Mouse (Mus musculus) kidney, postnatal 0 days (tissue): ENCODE results near the gene Gse1. TPM values are rescaled to one million over a fixed set of nuclear protein-coding genes. Genes with fewer than 3 reads are reported as not detected.
A peak's percentile ranks its signal among the peaks of the same experiment; 100 is the strongest.

Experiments
- ATAC-seq: fragments of 200-750 bp; cut with Nextera tagmentation; replicated peaks from 2 replicates; pipeline ENCODE4 v1.8.0; 2017; ENCODE audit warnings: low read depth, moderate number of reproducible peaks, moderate TSS enrichment, moderate library complexity; ENCODE audit not compliant: low FRiP score
- DNase-seq: peaks from one replicate; pipeline ENCODE4 v3.0.0-alpha.2; 2016; ENCODE audit warnings: low spot score
- H3K27ac ChIP-seq: fragments of 300-500 bp; sonication (generic); 2 replicates; pipeline ENCODE4 v1.5.1; 2014; ENCODE audit warnings: mild to moderate bottlenecking
- H3K27me3 ChIP-seq: fragments of 300-500 bp; sonication (generic); 2 replicates; pipeline ENCODE4 v1.6.1; 2014; ENCODE audit warnings: low read length, mixed read lengths; ENCODE audit not compliant: insufficient read depth
- H3K36me3 ChIP-seq: fragments of 300-500 bp; sonication (generic); 2 replicates; pipeline ENCODE4 v1.6.1; 2014; ENCODE audit warnings: low read length, mixed read lengths; ENCODE audit not compliant: insufficient read depth
- H3K4me1 ChIP-seq: fragments of 300-500 bp; sonication (generic); replicated peaks from 2 replicates; pipeline ENCODE4 v1.6.1; 2014; ENCODE audit warnings: antibody characterized with exemption, low read length, mixed read lengths; ENCODE audit not compliant: insufficient read depth
- H3K4me2 ChIP-seq: fragments of 300-500 bp; sonication (generic); 2 replicates; pipeline ENCODE4 v1.6.1; 2014; ENCODE audit warnings: mild to moderate bottlenecking, low read length, moderate library complexity, mixed read lengths
- H3K4me3 ChIP-seq: fragments of 300-500 bp; sonication (generic); replicated peaks from 2 replicates; pipeline ENCODE4 v1.5.1; 2014; ENCODE audit warnings: low read depth, low read length
- H3K9ac ChIP-seq: fragments of 300-500 bp; sonication (generic); 2 replicates; pipeline ENCODE4 v1.6.1; 2014; ENCODE audit warnings: low read depth, low read length
- H3K9me3 ChIP-seq: fragments of 300-500 bp; sonication (generic); replicated peaks from 2 replicates; pipeline ENCODE4 v1.6.1; 2016; ENCODE audit warnings: low read length, inconsistent platforms, mixed read lengths
- CTCF ChIP-seq: IDR thresholded peaks from 2 replicates; pipeline ENCODE4 v1.5.1; 2016; ENCODE audit warnings: antibody characterized with exemption, low read depth, mild to moderate bottlenecking, moderate library complexity
- WGBS: fragments of 180-500 bp; shearing (Covaris S2); extraction: QIAGEN DNeasy Blood & Tissue Kit; methylation state at CpG from one replicate; pipeline ENCODE4 v1.1.7; 2014; 5-methylcytosine and 5-hydroxymethylcytosine counted together
- polyA plus RNA-seq: library from polyadenylated mRNA; unstranded; fragments of >200 nt; fragmentation: Nextera tagmentation; extraction: Ambion mirVana; gene quantifications from 2 replicates; pipeline ENCODE4 v1.2.1, GENCODE M21; 2015

The Gse1 gene
- polyA plus RNA-seq, 1 experiment from 2014 or later, result 8.4 TPM

DNA sequence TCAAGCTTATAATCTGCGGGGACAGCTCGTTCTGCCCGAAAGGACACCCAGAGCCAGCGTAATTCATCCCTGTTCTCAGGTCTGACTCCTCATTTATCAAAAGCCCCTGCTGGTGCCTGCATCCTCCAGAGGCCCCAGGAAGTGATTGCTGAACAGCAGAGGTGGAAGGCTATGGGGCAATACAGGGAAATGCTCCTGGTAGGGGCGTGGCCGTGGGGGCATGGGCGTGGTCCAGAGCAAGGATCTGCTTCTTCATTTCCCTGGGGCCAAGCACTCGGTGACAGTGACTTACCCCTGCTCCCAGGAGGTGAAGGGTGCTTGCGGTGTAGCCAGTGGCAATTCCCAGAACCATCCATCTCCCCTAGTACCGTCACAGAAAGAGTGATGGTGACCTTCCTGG is 217.0 kb downstream of the Gse1 start:
- 30% methylated on average over 10 of the region's 10 CpGs for WGBS
- Histone ChIP-seq H3K27me3 (no peaks in the 10 kb centered on the region), H3K9me3 (no peaks in the 10 kb centered on the region), H3K36me3 (no peaks in the 10 kb centered on the region), H3K4me3 (no peak overlapping the region), H3K27ac (no peak overlapping the region), H3K4me2 (no peak overlapping the region), H3K4me1 (peaks cover 19% of the 10 kb centered on the region), H3K9ac (no peak overlapping the region)
- TF ChIP-seq CTCF, result no peak
- no peak for ATAC-seq
- DNase-seq, result peak; percentile 25

DNA sequence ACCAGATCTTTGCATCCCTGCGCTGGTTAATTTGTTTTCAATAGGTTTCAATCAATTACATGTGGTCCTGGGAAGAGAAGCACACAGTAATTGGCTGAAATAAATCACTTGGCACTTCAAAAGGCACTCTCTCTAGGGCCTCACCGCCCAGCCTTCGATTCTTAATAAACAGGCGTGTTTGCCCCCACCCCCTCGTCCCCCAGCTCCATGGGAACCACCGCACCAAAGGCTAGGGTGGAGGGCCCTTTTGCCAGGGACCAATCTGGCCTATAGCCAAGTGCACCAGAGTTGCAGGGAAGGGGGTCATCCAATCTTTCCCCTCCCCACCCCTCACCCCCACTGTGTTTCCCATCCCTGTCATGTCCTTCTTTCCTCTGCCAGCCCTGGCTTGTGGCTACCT is 219.9 kb downstream of the Gse1 start:
- ATAC-seq (no peak), DNase-seq (no peak)
- Histone ChIP-seq H3K4me2 (no peak overlapping the region), H3K9me3 (no peaks in the 10 kb centered on the region), H3K9ac (no peak overlapping the region), H3K36me3 (no peaks in the 10 kb centered on the region), H3K4me3 (no peak overlapping the region), H3K4me1 (0 out of 2 replicates have a peak, but pooled peaks cover 6% of the 10 kb centered on the region), H3K27ac (no peak overlapping the region), H3K27me3 (no peaks in the 10 kb centered on the region)
- no peak for TF ChIP-seq CTCF
- WGBS, result 56% methylated on average over 6 of the region's 6 CpGs

DNA sequence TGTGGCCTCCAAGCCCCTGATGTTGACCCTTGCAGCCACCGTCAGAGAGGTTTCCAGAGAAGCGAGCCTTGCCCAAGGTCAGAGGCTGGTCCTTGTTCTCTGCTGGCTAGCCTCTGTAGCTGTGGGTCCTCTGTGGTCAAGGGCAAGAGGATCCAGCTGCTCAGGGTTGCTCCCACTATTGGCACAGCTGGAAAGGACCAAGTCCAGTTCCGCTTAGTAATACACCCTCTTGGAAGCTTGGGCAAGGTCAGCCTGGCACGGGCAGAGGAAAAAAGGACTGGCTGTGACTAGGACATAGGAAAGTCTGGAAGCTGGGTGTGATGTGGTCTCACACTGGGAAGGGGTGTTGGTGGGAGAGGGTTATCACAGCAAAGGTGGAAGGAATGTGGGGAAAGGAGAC is 220.9 kb downstream of the Gse1 start:
- WGBS, result 67% methylated on average over 4 of the region's 4 CpGs
- no peaks in the 10 kb centered on the region for H3K9me3 ChIP-seq
- peak; percentile 19; the same call in 1 of the 2 replicates for ATAC-seq
- 0 out of 2 replicates have a peak, but pooled peaks cover 6% of the 10 kb centered on the region for H3K4me1 ChIP-seq
- no peak for DNase-seq
- H3K36me3 ChIP-seq, result no peaks in the 10 kb centered on the region
- no peak for TF ChIP-seq CTCF
- H3K4me3 ChIP-seq, result no peak overlapping the region
- no peak overlapping the region for H3K27ac ChIP-seq
- no peak overlapping the region for H3K4me2 ChIP-seq
- no peaks in the 10 kb centered on the region for H3K27me3 ChIP-seq
- H3K9ac ChIP-seq, result no peak overlapping the region

DNA sequence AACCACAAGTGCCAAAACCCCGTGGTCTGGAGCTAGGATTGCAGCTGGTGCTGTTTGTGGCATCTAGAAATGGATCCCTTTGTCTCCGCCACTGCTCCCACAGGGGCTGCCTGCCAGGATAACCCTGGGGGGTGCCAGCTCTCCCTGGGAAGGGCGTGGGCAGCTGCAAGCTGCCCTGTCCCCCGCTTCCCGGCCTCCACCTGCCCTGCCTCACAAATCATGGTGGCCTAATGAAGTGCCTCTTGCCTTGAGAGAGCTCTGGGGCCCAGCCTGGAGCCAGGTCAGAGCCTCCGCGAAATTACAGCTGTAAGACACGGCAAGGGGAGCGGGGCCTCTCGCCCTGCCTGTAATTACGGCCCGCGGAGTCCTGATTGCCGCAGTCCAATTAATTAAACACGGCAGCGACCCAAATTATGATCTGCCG is 221.4 kb downstream of the Gse1 start:
- WGBS, result 19% methylated on average over 17 of the region's 17 CpGs
- H3K27ac ChIP-seq, result no peak overlapping the region
- no peaks in the 10 kb centered on the region for H3K9me3 ChIP-seq
- ATAC-seq, result peak; percentile 30; the same call in 1 of the 2 replicates
- TF ChIP-seq CTCF, result no peak
- H3K4me3 ChIP-seq, result no peak overlapping the region
- 0 out of 2 replicates have a peak, but pooled peaks cover 6% of the 10 kb centered on the region for H3K4me1 ChIP-seq
- no peak overlapping the region for H3K4me2 ChIP-seq
- DNase-seq, result peak; percentile 62
- 0 out of 2 replicates have a peak overlapping the region, but pooled peaks have one; percentile 13 for H3K9ac ChIP-seq
- H3K36me3 ChIP-seq, result no peaks in the 10 kb centered on the region
- no peaks in the 10 kb centered on the region for H3K27me3 ChIP-seq

DNA sequence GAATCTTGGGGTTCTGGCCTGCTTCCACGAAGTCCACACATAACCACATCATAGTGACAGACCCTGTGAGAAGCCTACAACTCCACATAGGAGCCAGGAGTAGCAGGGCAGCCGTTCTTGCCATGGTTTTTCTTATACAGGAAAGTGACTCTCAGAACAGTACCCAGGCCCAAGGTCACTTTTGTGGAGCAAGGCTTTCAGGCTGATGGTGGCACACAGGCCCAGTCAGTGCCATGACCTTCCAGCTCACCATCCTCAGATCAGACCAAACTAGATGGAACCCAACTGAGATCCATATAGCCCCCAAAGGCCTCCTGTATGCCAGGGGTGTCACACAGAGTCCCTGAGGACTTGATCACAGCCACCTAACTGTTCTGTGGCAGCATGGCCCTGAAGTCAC is 223.9 kb downstream of the Gse1 start:
- DNase-seq, result no peak
- Histone ChIP-seq H3K4me2 (no peak overlapping the region), H3K4me1 (0 out of 2 replicates have a peak, but pooled peaks cover 6% of the 10 kb centered on the region), H3K27me3 (no peaks in the 10 kb centered on the region), H3K9me3 (no peaks in the 10 kb centered on the region), H3K27ac (no peak overlapping the region), H3K9ac (no peak overlapping the region), H3K4me3 (no peak overlapping the region), H3K36me3 (no peaks in the 10 kb centered on the region)
- WGBS, result 89% methylated on average over 2 of the region's 2 CpGs
- TF ChIP-seq CTCF, result no peak
- ATAC-seq, result no peak

DNA sequence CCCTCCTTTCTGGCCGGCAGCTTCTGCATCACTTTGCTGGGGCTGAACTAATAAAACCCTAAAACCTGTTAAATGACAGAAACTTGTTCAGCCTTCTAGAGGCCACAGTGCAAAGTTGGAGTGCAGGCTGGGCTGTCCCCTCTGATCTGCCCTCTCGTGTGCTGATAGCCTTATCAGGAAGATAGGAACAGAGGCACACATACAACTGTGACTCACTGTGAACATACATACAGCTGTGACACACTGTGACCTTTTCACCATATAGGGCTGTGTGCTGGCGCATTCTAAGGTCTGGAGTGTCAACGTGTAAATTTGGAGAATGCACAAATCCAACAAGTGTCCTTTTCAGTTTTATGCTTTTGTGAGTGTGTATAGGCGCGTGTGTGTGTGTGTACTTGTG is 226.1 kb downstream of the Gse1 start:
- H3K27ac ChIP-seq, result no peak overlapping the region
- DNase-seq (no peak), ATAC-seq (no peak)
- no peaks in the 10 kb centered on the region for H3K27me3 ChIP-seq
- H3K9ac ChIP-seq, result no peak overlapping the region
- H3K9me3 ChIP-seq, result no peaks in the 10 kb centered on the region
- H3K36me3 ChIP-seq, result no peaks in the 10 kb centered on the region
- no peak for TF ChIP-seq CTCF
- H3K4me2 ChIP-seq, result no peak overlapping the region
- 74% methylated on average over 6 of the region's 6 CpGs for WGBS
- H3K4me1 ChIP-seq, result 0 out of 2 replicates have a peak, but pooled peaks cover 4% of the 10 kb centered on the region
- no peak overlapping the region for H3K4me3 ChIP-seq

DNA sequence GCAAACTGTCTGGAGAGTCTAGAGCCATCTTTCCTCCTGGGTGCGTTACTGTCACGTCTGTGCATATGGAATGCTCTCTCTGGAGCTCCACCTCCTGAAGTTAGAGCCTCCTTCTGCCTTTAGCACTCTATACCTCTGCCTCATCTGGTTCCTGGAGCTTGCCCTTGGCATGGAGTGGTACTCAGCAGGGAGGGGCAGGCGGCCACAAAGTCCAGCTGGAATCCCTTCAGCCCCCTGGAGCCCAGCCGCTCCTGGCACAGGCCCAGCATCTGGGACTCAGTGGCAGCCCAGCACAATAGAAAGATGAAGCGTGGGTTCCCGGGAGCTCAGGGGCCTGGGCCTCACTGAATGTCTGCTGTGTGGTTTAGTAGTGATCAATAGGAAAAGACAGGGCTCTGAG is 232.1 kb downstream of the Gse1 start:
- Histone ChIP-seq H3K36me3 (no peaks in the 10 kb centered on the region), H3K27me3 (no peaks in the 10 kb centered on the region), H3K4me2 (no peak overlapping the region), H3K9ac (no peak overlapping the region), H3K4me3 (no peak overlapping the region), H3K27ac (no peak overlapping the region), H3K4me1 (0 out of 2 replicates have a peak, but pooled peaks cover 2% of the 10 kb centered on the region), H3K9me3 (no peaks in the 10 kb centered on the region)
- DNase-seq (no peak), ATAC-seq (no peak)
- 71% methylated on average over 6 of the region's 6 CpGs for WGBS
- TF ChIP-seq CTCF, result no peak
